ENCODE assay signal across 7 mouse cellular contexts in the genomic region with DNA sequence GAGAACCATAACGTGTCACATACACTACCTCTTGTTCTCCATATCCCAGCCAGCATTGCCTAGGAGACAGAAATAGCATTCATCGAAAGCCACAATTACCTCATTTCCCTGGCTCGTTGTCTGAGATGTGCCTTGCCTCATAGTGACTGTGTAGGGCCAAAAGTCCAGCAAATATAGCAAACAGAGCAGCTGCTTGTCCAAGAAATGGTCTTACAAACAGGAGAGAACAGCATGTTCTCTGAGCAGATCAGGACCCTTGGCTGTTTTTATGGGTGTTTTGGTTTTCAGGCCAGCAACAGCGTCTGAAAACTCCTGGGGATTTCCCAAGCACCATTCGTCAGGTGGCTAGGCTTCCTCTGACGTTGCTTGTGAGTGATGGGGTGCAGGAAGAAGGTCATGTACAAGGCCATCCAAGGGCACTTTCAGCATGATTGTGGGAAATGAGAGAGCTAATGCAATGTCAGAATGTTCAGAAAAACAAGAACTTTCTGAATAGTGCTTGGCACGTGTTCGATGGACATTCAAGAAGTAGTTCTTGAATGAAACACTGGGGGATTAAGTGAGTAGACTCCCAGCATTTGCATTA.
DNase-seq lines count a peak whose midpoint lies in the region; ATAC-seq lines count a peak whose summit lies in the region.

No protein-coding gene starts in this region.

- DNase-seq in right cerebral cortex, adult 18-20 months: peak; percentile 1
- no peak for DNase-seq in right cerebral cortex, adult 2 months (ENCODE audit: low spot score in 2 of 2)
- DNase-seq in gastrocnemius, postnatal 14 days: peak; percentile 9
- DNase-seq in kidney, postnatal 4 days: peak; percentile 11 to 17
- DNase-seq in urinary bladder, postnatal 36 days (ENCODE audit: low spot score in 2 of 2): peak; percentile 7 to 70
- DNase-seq in left cerebral cortex, postnatal 25 days (ENCODE audit: low spot score in 2 of 2): no peak

- intact Hi-C loops in gastrocnemius, postnatal 14 days (cut with DNase I; ENCODE audit: low total_unique reads): no loop called here
- intact Hi-C loops in left cerebral cortex, postnatal 25 days (cut with DNase I): no loop called here

- no peak for ATAC-seq in megakaryocyte progenitor cell, adult 5-6 weeks (replicated peaks; ENCODE audit: poor library complexity)

Comparison
In these comparisons a context has a peak if more than half of its experiments do, and no peak if none do; other contexts are left out.
1. DNase-seq: peak in right cerebral cortex, adult 18-20 months (single experiment), gastrocnemius, postnatal 14 days (single experiment), kidney, postnatal 4 days (2 of 2) and urinary bladder, postnatal 36 days (2 of 2); none in right cerebral cortex, adult 2 months (0 of 2) and left cerebral cortex, postnatal 25 days (0 of 2).